Mouse (Mus musculus) intestine, embryonic 16.5 days (tissue): ENCODE measurements around the gene Pno1. TPM values are rescaled to one million over a fixed set of nuclear protein-coding genes. Genes with fewer than 3 reads are reported as not detected.

Experiments
- ATAC-seq: fragments of 200-750 bp; cut with Nextera tagmentation; 2 replicates; pipeline ENCODE4 v1.8.0; 2017; ENCODE audit warnings: moderate TSS enrichment, moderate library complexity
- H3K27ac ChIP-seq: fragments of 300-500 bp; sonication (generic); 2 replicates; pipeline ENCODE4 v1.5.1; 2014; ENCODE audit warnings: mild to moderate bottlenecking, low read length
- H3K27me3 ChIP-seq: fragments of 300-500 bp; sonication (generic); replicated peaks from 2 replicates; pipeline ENCODE4 v1.6.1; 2014; ENCODE audit warnings: low read length, control low read depth, mixed read lengths; ENCODE audit not compliant: control insufficient read depth, insufficient read depth
- H3K36me3 ChIP-seq: fragments of 300-500 bp; sonication (generic); 2 replicates; pipeline ENCODE4 v1.6.1; 2014; ENCODE audit warnings: low read length, control low read depth; ENCODE audit not compliant: control insufficient read depth, insufficient read depth
- H3K4me1 ChIP-seq: fragments of 300-500 bp; sonication (generic); 2 replicates; pipeline ENCODE4 v1.6.1; 2014; ENCODE audit warnings: low read length, control low read depth, mixed read lengths; ENCODE audit not compliant: control insufficient read depth, insufficient read depth
- H3K4me2 ChIP-seq: fragments of 300-500 bp; sonication (generic); 2 replicates; pipeline ENCODE4 v1.6.1; 2014; ENCODE audit warnings: low read depth, low read length, control low read depth
- H3K4me3 ChIP-seq: fragments of 300-500 bp; sonication (generic); 2 replicates; pipeline ENCODE4 v1.5.1; 2014; ENCODE audit warnings: mild to moderate bottlenecking, low read length
- H3K9ac ChIP-seq: fragments of 300-500 bp; sonication (generic); 2 replicates; pipeline ENCODE4 v1.6.1; 2014; ENCODE audit warnings: low read depth, low read length
- H3K9me3 ChIP-seq: fragments of 300-500 bp; sonication (generic); 2 replicates; pipeline ENCODE4 v1.6.1; 2016; ENCODE audit warnings: low read length, control low read depth; ENCODE audit not compliant: control insufficient read depth
- WGBS: fragments of 180-500 bp; shearing (Covaris S2); extraction: QIAGEN DNeasy Blood & Tissue Kit; methylation state at CpG from one replicate; pipeline ENCODE4 v1.1.7; 2014; 5-methylcytosine and 5-hydroxymethylcytosine counted together
- polyA plus RNA-seq: library from polyadenylated mRNA; unstranded; fragments of >200 nt; fragmentation: Nextera tagmentation; extraction: Ambion mirVana; gene quantifications from 2 replicates; pipeline ENCODE4 v1.2.1, GENCODE M21; 2015

The Pno1 gene
- polyA plus RNA-seq, 1 experiment from 2014 or later, result 76.8 TPM

GRCm38 (mm10) chr11:17215475-17215874 lies 4.1 kb upstream of the Pno1 start:
- 93% methylated on average over 3 of the region's 3 CpGs for WGBS
- no peak overlapping the region for H3K27ac ChIP-seq
- no peaks in the 10 kb centered on the region for H3K9me3 ChIP-seq
- H3K4me3 ChIP-seq, result no peak overlapping the region
- H3K36me3 ChIP-seq, result no peaks in the 10 kb centered on the region
- no peaks in the 10 kb centered on the region for H3K27me3 ChIP-seq
- no peak overlapping the region for H3K9ac ChIP-seq
- H3K4me2 ChIP-seq, result no peak overlapping the region
- H3K4me1 ChIP-seq, result peaks cover 6% of the 10 kb centered on the region
- no peak for ATAC-seq

- no peaks in the 10 kb centered on the region for H3K9me3 ChIP-seq
- no peak overlapping the region for H3K9ac ChIP-seq
- no peaks in the 10 kb centered on the region for H3K36me3 ChIP-seq
- H3K27me3 ChIP-seq, result no peaks in the 10 kb centered on the region
- no peak overlapping the region for H3K4me3 ChIP-seq
- H3K4me2 ChIP-seq, result peak overlapping the region; percentile 69
- ATAC-seq, result no peak
- WGBS, result 69% methylated on average over 5 of the region's 5 CpGs
- peaks cover 8% of the 10 kb centered on the region for H3K4me1 ChIP-seq
- H3K27ac ChIP-seq, result no peak overlapping the region
Observed at GRCm38 (mm10) chr11:17212903-17213509, 1.6 kb upstream of the Pno1 start.

- H3K27ac ChIP-seq, result peak overlapping the region; percentile 70; the same call in 1 of the 2 replicates
- WGBS, result 1% methylated on average over 10 of the region's 10 CpGs
- no peaks in the 10 kb centered on the region for H3K9me3 ChIP-seq
- peaks cover 8% of the 10 kb centered on the region for H3K4me1 ChIP-seq
- H3K4me2 ChIP-seq, result peak overlapping the region; percentile 69
- H3K9ac ChIP-seq, result peak overlapping the region; percentile 82
- ATAC-seq, result no peak; the same call in none of the 2 replicates
- H3K27me3 ChIP-seq, result no peaks in the 10 kb centered on the region
- H3K4me3 ChIP-seq, result peak overlapping the region; percentile 90
- no peaks in the 10 kb centered on the region for H3K36me3 ChIP-seq
Observed at GRCm38 (mm10) chr11:17212141-17212495, 750 bp upstream of the Pno1 start.

GRCm38 (mm10) chr11:17202481-17202880 lies 8.9 kb downstream of the Pno1 start:
- Histone ChIP-seq H3K27ac (no peak overlapping the region), H3K9me3 (no peaks in the 10 kb centered on the region), H3K36me3 (0 out of 2 replicates have a peak, but pooled peaks cover under 1% of the 10 kb centered on the region), H3K9ac (no peak overlapping the region), H3K4me1 (no peaks in the 10 kb centered on the region), H3K4me3 (no peak overlapping the region), H3K4me2 (no peak overlapping the region), H3K27me3 (no peaks in the 10 kb centered on the region)
- no peak for ATAC-seq
- 84% methylated on average over 6 of the region's 6 CpGs for WGBS

- WGBS, result 85% methylated on average over 4 of the region's 4 CpGs
- no peaks in the 10 kb centered on the region for H3K9me3 ChIP-seq
- no peaks in the 10 kb centered on the region for H3K27me3 ChIP-seq
- H3K4me3 ChIP-seq, result no peak overlapping the region
- H3K9ac ChIP-seq, result no peak overlapping the region
- no peak overlapping the region for H3K27ac ChIP-seq
- no peak for ATAC-seq
- H3K4me1 ChIP-seq, result no peaks in the 10 kb centered on the region
- 0 out of 2 replicates have a peak, but pooled peaks cover 2% of the 10 kb centered on the region for H3K36me3 ChIP-seq
- H3K4me2 ChIP-seq, result no peak overlapping the region
Observed at GRCm38 (mm10) chr11:17200936-17201335, 10.4 kb downstream of the Pno1 start.

GRCm38 (mm10) chr11:17199840-17200501 lies 11.4 kb downstream of the Pno1 start:
- Histone ChIP-seq H3K27ac (no peak overlapping the region), H3K9ac (no peak overlapping the region), H3K9me3 (no peaks in the 10 kb centered on the region), H3K4me3 (no peak overlapping the region), H3K4me1 (no peaks in the 10 kb centered on the region), H3K36me3 (peaks cover 8% of the 10 kb centered on the region; the same call in 1 of the 2 replicates), H3K4me2 (no peak overlapping the region), H3K27me3 (no peaks in the 10 kb centered on the region)
- 89% methylated on average over 3 of the region's 3 CpGs for WGBS
- ATAC-seq, result no peak

- no peaks in the 10 kb centered on the region for H3K4me1 ChIP-seq
- peaks cover 8% of the 10 kb centered on the region; the same call in 1 of the 2 replicates for H3K36me3 ChIP-seq
- H3K9me3 ChIP-seq, result no peaks in the 10 kb centered on the region
Observed at GRCm38 (mm10) chr11:17199170-17199569, 12.2 kb downstream of the Pno1 start.

GRCm38 (mm10) chr11:17192151-17192844 lies 19.1 kb downstream of the Pno1 start:
- H3K27ac ChIP-seq, result no peak overlapping the region
- peak; percentile 73 for ATAC-seq
- WGBS, result 77% methylated on average over 9 of the region's 9 CpGs

More at GRCm38 (mm10) chr11:17199170-17199569, 12.2 kb downstream of the Pno1 start:
- H3K27ac ChIP-seq, result no peak overlapping the region
- H3K4me2 ChIP-seq, result no peak overlapping the region
- WGBS, result 84% methylated on average over 5 of the region's 5 CpGs
- no peak overlapping the region for H3K9ac ChIP-seq
- no peaks in the 10 kb centered on the region for H3K27me3 ChIP-seq
- ATAC-seq, result no peak
- H3K4me3 ChIP-seq, result no peak overlapping the region

GRCm38 (mm10) chr11:17188786-17189185 lies 22.6 kb downstream of the Pno1 start:
- Histone ChIP-seq H3K9me3 (no peaks in the 10 kb centered on the region), H3K4me2 (no peak overlapping the region), H3K36me3 (no peaks in the 10 kb centered on the region), H3K27ac (no peak overlapping the region), H3K27me3 (no peaks in the 10 kb centered on the region), H3K4me1 (no peaks in the 10 kb centered on the region), H3K4me3 (no peak overlapping the region), H3K9ac (no peak overlapping the region)
- ATAC-seq, result no peak
- 75% methylated on average over 3 of the region's 3 CpGs for WGBS

More at GRCm38 (mm10) chr11:17192151-17192844, 19.1 kb downstream of the Pno1 start:
- H3K36me3 ChIP-seq, result peaks cover 6% of the 10 kb centered on the region; the same call in 1 of the 2 replicates
- no peaks in the 10 kb centered on the region for H3K27me3 ChIP-seq
- H3K4me1 ChIP-seq, result no peaks in the 10 kb centered on the region
- H3K4me2 ChIP-seq, result no peak overlapping the region
- H3K9me3 ChIP-seq, result no peaks in the 10 kb centered on the region
- no peak overlapping the region for H3K9ac ChIP-seq
- H3K4me3 ChIP-seq, result no peak overlapping the region
